In genomic region chr7:81999372-81999771, GRCm38 (mm10) we compare ENCODE assay signal across 25 mouse cellular contexts. TPM values are rescaled to one million over a fixed set of nuclear protein-coding genes. Genes with fewer than 3 reads are reported as not detected.
A peak's percentile ranks its signal among the peaks of the same experiment; 100 is the strongest.
DNase-seq lines count a peak whose midpoint lies in the region; ATAC-seq and TF ChIP-seq lines count a peak whose summit lies in the region.
"Had no signal": no experiment of that assay in that cellular context is flagged by ENCODE, and none has a peak within 500 bp of the region (broad histone marks: within the 10 kb centered on the region; RNA-seq: fewer than 3 reads in every experiment).

No protein-coding gene starts in this region.

- peaks cover 13% of the 10 kb centered on the region for H3K4me1 ChIP-seq in limb, embryonic 14.5 days (ENCODE audit: control insufficient read depth, insufficient read depth, low read length)
- H3K4me1 ChIP-seq in forebrain, embryonic 11.5 days (replicated peaks; ENCODE audit: control insufficient read depth, insufficient read depth, low read length), result no peaks in the 10 kb centered on the region
- H3K4me1 ChIP-seq: liver, embryonic 12.5 days; midbrain, embryonic 12.5 days had no signal

- ATAC-seq in limb, embryonic 14.5 days (ENCODE audit: low FRiP score, low read depth), result peak; percentile 30; the same call in 1 of the 2 replicates
- no peak for ATAC-seq in forebrain, embryonic 11.5 days (replicated peaks; ENCODE audit: low FRiP score)
- ATAC-seq: forebrain, postnatal 0 days; hindbrain, embryonic 16.5 days; intestine, postnatal 0 days; liver, embryonic 12.5 days had no signal

- 0 out of 2 replicates have a peak overlapping the region, but pooled peaks have one; percentile 17 for H3K4me2 ChIP-seq in limb, embryonic 14.5 days (replicated peaks; ENCODE audit: low read depth, low read length, severe bottlenecking)
- no peak overlapping the region for H3K4me2 ChIP-seq in forebrain, embryonic 11.5 days (ENCODE audit: low read depth, low read length, severe bottlenecking)
- H3K4me2 ChIP-seq: embryonic facial prominence, embryonic 15.5 days; heart, embryonic 11.5 days; liver, embryonic 12.5 days; midbrain, embryonic 12.5 days had no signal

- TF ChIP-seq CTCF in C2C12 (IDR thresholded peaks at IDR 0.05; ENCODE audit: control insufficient read depth, insufficient read depth, insufficient read length), result no peak
- no peak for TF ChIP-seq CTCF in layer of hippocampus, adult 2 months (conservative IDR thresholded peaks at IDR 0.05)

- H3ac ChIP-seq in C2C12 (ENCODE audit: control insufficient read depth, insufficient read length, low read depth), result no peak overlapping the region

- 6% methylated on average over 7 of the region's 7 CpGs for WGBS in limb, embryonic 14.5 days
- 76% methylated on average over 7 of the region's 7 CpGs for WGBS in forebrain, embryonic 11.5 days

- TF ChIP-seq POLR2A in limb, embryonic 14.5 days (IDR thresholded peaks at IDR 0.05; ENCODE audit: borderline replicate concordance, extremely low read depth, insufficient read depth, insufficient read length), result no peak

- no peaks in the 10 kb centered on the region for H3K79me2 ChIP-seq in C2C12 (ENCODE audit: control insufficient read depth, insufficient read depth)

- peak; percentile 64 for DNase-seq in 3134 (ENCODE audit: extremely low read depth, insufficient read length, low spot score)
- DNase-seq in fibroblast of lung, adult 2 months (ENCODE audit: low read depth), result peak; percentile 57
- no peak for DNase-seq in limb, embryonic 14.5 days (ENCODE audit: low spot score)
- DNase-seq in spleen, postnatal 10 days (ENCODE audit: low spot score in 2 of 2), result no peak
- DNase-seq in forebrain, embryonic 11.5 days (ENCODE audit: low spot score), result no peak
- no peak for DNase-seq in layer of hippocampus, adult 2 months (ENCODE audit: low spot score in 2 of 2)
- DNase-seq: cerebellum, adult 11-12 months; cerebellum, postnatal 14 days; forebrain, postnatal 0 days; heart, postnatal 10 days; kidney, postnatal 25 days; lung, adult 2 months had no signal

- H3K27ac ChIP-seq in limb, embryonic 14.5 days (replicated peaks; ENCODE audit: low read depth, low read length), result no peak overlapping the region
- no peak overlapping the region for H3K27ac ChIP-seq in forebrain, embryonic 11.5 days (ENCODE audit: low read depth, low read length)
- H3K27ac ChIP-seq in layer of hippocampus, adult 2 months, result no peak overlapping the region
- H3K27ac ChIP-seq: embryonic facial prominence, embryonic 15.5 days; forebrain, embryonic 10.5 days; hindbrain, embryonic 10.5 days; left cerebral cortex, adult 2 months; liver, embryonic 12.5 days; midbrain, embryonic 12.5 days had no signal

- H3K9me3 ChIP-seq in limb, embryonic 14.5 days (ENCODE audit: control insufficient read depth, low read length), result no peaks in the 10 kb centered on the region
- no peaks in the 10 kb centered on the region for H3K9me3 ChIP-seq in forebrain, embryonic 11.5 days (ENCODE audit: control insufficient read depth, low read length)
- H3K9me3 ChIP-seq: embryonic facial prominence, embryonic 15.5 days; forebrain, embryonic 10.5 days; hindbrain, embryonic 10.5 days; liver, embryonic 12.5 days; midbrain, embryonic 12.5 days had no signal

- no peaks in the 10 kb centered on the region for H3K36me3 ChIP-seq in C2C12 (ENCODE audit: control insufficient read depth, insufficient read depth)
- H3K36me3 ChIP-seq in limb, embryonic 14.5 days (ENCODE audit: control insufficient read depth, insufficient read depth, low read length), result no peaks in the 10 kb centered on the region
- H3K36me3 ChIP-seq in forebrain, embryonic 11.5 days (ENCODE audit: control insufficient read depth, insufficient read depth, low read length), result no peaks in the 10 kb centered on the region
- H3K36me3 ChIP-seq: embryonic facial prominence, embryonic 15.5 days; forebrain, embryonic 10.5 days; hindbrain, embryonic 10.5 days; liver, embryonic 12.5 days; midbrain, embryonic 12.5 days had no signal

- H3K79me3 ChIP-seq in C2C12 (ENCODE audit: low read depth), result no peaks in the 10 kb centered on the region

- H3K27me3 ChIP-seq in C2C12 (ENCODE audit: control insufficient read depth, insufficient read depth, insufficient read length), result peaks cover 28% of the 10 kb centered on the region
- H3K27me3 ChIP-seq in limb, embryonic 14.5 days (ENCODE audit: control insufficient read depth, insufficient read depth, low read length), result peaks cover 20% of the 10 kb centered on the region
- H3K27me3 ChIP-seq in forebrain, embryonic 11.5 days (ENCODE audit: control insufficient read depth, insufficient read depth, low read length), result peaks cover 14% of the 10 kb centered on the region

- no peak overlapping the region for H3K4me3 ChIP-seq in C2C12 (ENCODE audit: insufficient read depth, poor library complexity, severe bottlenecking)
- no peak overlapping the region for H3K4me3 ChIP-seq in limb, embryonic 14.5 days (replicated peaks; ENCODE audit: low read length)
- H3K4me3 ChIP-seq in forebrain, embryonic 11.5 days (ENCODE audit: low read depth, low read length), result no peak overlapping the region
- no peak overlapping the region for H3K4me3 ChIP-seq in layer of hippocampus, adult 2 months
- H3K4me3 ChIP-seq: embryonic facial prominence, embryonic 15.5 days; forebrain, embryonic 10.5 days; hindbrain, embryonic 10.5 days; left cerebral cortex, adult 2 months; liver, embryonic 12.5 days; midbrain, embryonic 12.5 days had no signal

- no peak overlapping the region for H3K9ac ChIP-seq in limb, embryonic 14.5 days (ENCODE audit: low read depth, low read length, severe bottlenecking)
- H3K9ac ChIP-seq in forebrain, embryonic 11.5 days (ENCODE audit: low read length), result no peak overlapping the region
- H3K9ac ChIP-seq: embryonic facial prominence, embryonic 15.5 days; forebrain, postnatal 0 days; liver, embryonic 12.5 days; midbrain, embryonic 12.5 days had no signal

TF ChIP-seq in C2C12, 6 proteins besides CTCF, POLR2A, EP300 and RAD21:
- TF ChIP-seq FOSL1 (IDR thresholded peaks at IDR 0.05; ENCODE audit: insufficient read depth, low read length, poor library complexity, severe bottlenecking) (no peak), MYOD1 (IDR thresholded peaks at IDR 0.05; ENCODE audit: control insufficient read depth, insufficient read length, low read depth) (no peak), MAX (IDR thresholded peaks at IDR 0.05) (peak; percentile 70), MYOG (IDR thresholded peaks at IDR 0.05; ENCODE audit: control insufficient read depth, extremely low read depth, insufficient read length) (no peak), CEBPB (IDR thresholded peaks at IDR 0.05; ENCODE audit: low read depth) (peak; percentile 94), USF1 (IDR thresholded peaks at IDR 0.05; ENCODE audit: low read depth) (no peak)

RNA-seq across cellular contexts. Expression of gene Bnc1, which starts 7.3 kb away (rescaled TPM):
- 0.06 TPM for polyA plus RNA-seq in C2C12 (2012; fragmentation: generic; extraction: Trizol)
- polyA plus RNA-seq in limb, embryonic 14.5 days (2012; rRNA removed), result 1.9 and 2.5 TPM in 2 replicates
- 1.8 and 2.2 TPM in 2 replicates for polyA plus RNA-seq in limb, embryonic 14.5 days (2014; fragmentation: Nextera tagmentation; extraction: Ambion mirVana)
- 0.64 and 0.76 TPM in 2 replicates for polyA plus RNA-seq in forebrain, embryonic 11.5 days (2014; fragmentation: Nextera tagmentation; extraction: Ambion mirVana)
- under 1 TPM in 1 of 2 experiments, not detected in 1; 0.07 TPM for total RNA-seq in layer of hippocampus, adult 2 months (2021)
- total RNA-seq: forebrain, postnatal 0 days; left cerebral cortex, adult 2 months; left cerebral cortex, postnatal 36 days; megakaryocyte, adult 5-6 weeks; monocyte, adult 5-6 weeks had no signal
- polyA plus RNA-seq: forebrain, postnatal 0 days had no signal

Comparison
In these comparisons a context has a peak if more than half of its experiments do, and no peak if none do; other contexts are left out.
1. DNase-seq: peak in 3134 (single experiment) and fibroblast of lung, adult 2 months (single experiment); none in limb, embryonic 14.5 days (single experiment), spleen, postnatal 10 days (0 of 2), forebrain, embryonic 11.5 days (single experiment) and layer of hippocampus, adult 2 months (0 of 2).